In the genomic region with DNA sequence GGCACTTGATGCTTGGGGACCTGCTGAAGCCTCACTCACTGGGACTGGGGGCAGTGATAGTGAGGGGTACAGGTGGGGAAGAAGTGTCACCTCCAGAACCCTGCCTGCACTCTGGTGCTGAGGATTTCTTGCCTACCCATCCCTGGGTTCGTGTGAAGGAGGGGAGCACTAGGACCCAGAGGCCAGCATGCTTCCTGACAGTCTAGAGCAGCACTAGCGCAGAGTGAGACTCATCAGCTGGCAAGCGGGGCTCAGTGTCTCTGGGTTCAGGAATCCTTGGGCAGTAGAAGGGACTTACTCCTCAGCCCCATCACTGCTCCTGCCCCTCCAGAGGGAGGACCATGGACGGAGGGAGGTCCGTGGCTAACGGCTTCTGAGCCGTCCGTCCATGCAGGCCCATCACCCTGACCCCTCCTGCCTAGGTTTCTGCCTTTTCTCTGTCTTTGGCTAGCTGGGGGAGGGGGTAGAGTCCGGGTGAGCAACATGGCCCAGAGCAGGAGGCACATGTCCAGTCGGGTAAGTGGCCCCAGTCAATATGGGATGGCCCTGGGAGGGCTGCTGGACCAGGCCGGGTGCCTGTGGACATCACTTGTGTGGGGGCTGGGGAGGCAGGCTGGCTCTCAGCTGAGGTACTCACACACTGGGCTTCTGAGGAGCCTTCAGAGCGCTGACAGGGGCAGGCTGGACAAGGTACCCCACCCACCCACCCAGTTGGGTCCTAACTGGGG, we compare ENCODE assay signal across 8 mouse cellular contexts. TPM values are rescaled to one million over a fixed set of nuclear protein-coding genes. Genes with fewer than 3 reads are reported as not detected.
A peak's percentile ranks its signal among the peaks of the same experiment; 100 is the strongest.
DNase-seq lines count a peak whose midpoint lies in the region; ATAC-seq and TF ChIP-seq lines count a peak whose summit lies in the region.

No protein-coding gene starts in this region.

- H3K4me1 ChIP-seq in lung, embryonic 14.5 days (ENCODE audit: insufficient read depth): no peaks in the 10 kb centered on the region
- no peaks in the 10 kb centered on the region for H3K4me1 ChIP-seq in lung, adult 2 months (ENCODE audit: control insufficient read depth, insufficient read depth, low read length)
- H3K4me1 ChIP-seq in hindbrain, embryonic 12.5 days: peaks cover 22% of the 10 kb centered on the region
- peaks cover 14% of the 10 kb centered on the region for H3K4me1 ChIP-seq in limb, embryonic 13.5 days

- H3K4me2 ChIP-seq in lung, embryonic 14.5 days: peak overlapping the region; percentile 58
- H3K4me2 ChIP-seq in hindbrain, embryonic 12.5 days (replicated peaks): peak overlapping the region; percentile 68
- H3K4me2 ChIP-seq in limb, embryonic 13.5 days (replicated peaks): peak overlapping the region; percentile 67

- H3K27me3 ChIP-seq in lung, embryonic 14.5 days (ENCODE audit: insufficient read depth, low read length): no peaks in the 10 kb centered on the region
- no peaks in the 10 kb centered on the region for H3K27me3 ChIP-seq in hindbrain, embryonic 12.5 days
- H3K27me3 ChIP-seq in limb, embryonic 13.5 days: no peaks in the 10 kb centered on the region

- peaks cover 27% of the 10 kb centered on the region; the same call in 1 of the 2 replicates for H3K36me3 ChIP-seq in lung, embryonic 14.5 days (ENCODE audit: insufficient read depth)
- peaks cover 23% of the 10 kb centered on the region for H3K36me3 ChIP-seq in hindbrain, embryonic 12.5 days
- H3K36me3 ChIP-seq in limb, embryonic 13.5 days: peaks cover 37% of the 10 kb centered on the region

- H3K4me3 ChIP-seq in lung, embryonic 14.5 days (ENCODE audit: low read depth, low read length): peak overlapping the region; percentile 21; the same call in 1 of the 2 replicates
- no peak overlapping the region for H3K4me3 ChIP-seq in lung, adult 2 months (replicated peaks; ENCODE audit: extremely low read depth, low read depth, low read length)
- H3K4me3 ChIP-seq in hindbrain, embryonic 12.5 days: peak overlapping the region; percentile 45
- peak overlapping the region; percentile 36 for H3K4me3 ChIP-seq in limb, embryonic 13.5 days

- 15% methylated on average over 12 of the region's 12 CpGs for WGBS in lung, embryonic 14.5 days
- 41% methylated on average over 12 of the region's 12 CpGs for WGBS in lung, adult 2 months
- 14% methylated on average over 12 of the region's 12 CpGs for WGBS in hindbrain, embryonic 12.5 days
- 24% methylated on average over 12 of the region's 12 CpGs for WGBS in limb, embryonic 13.5 days

- TF ChIP-seq POLR2A in lung, adult 2 months (IDR thresholded peaks at IDR 0.05; ENCODE audit: borderline replicate concordance, extremely low read depth, low read depth, low read length): no peak

- TF ChIP-seq CTCF in lung, embryonic 14.5 days (IDR thresholded peaks at IDR 0.05; ENCODE audit: low read depth): no peak
- TF ChIP-seq CTCF in lung, adult 2 months (IDR thresholded peaks at IDR 0.05; ENCODE audit: insufficient read depth, low read length): no peak

- H3K9me3 ChIP-seq in lung, embryonic 14.5 days (ENCODE audit: low read depth, low read length): no peaks in the 10 kb centered on the region
- no peaks in the 10 kb centered on the region for H3K9me3 ChIP-seq in hindbrain, embryonic 12.5 days (replicated peaks)
- no peaks in the 10 kb centered on the region for H3K9me3 ChIP-seq in limb, embryonic 13.5 days

- peak overlapping the region; percentile 53 for H3K9ac ChIP-seq in lung, embryonic 14.5 days
- peak overlapping the region; percentile 74 for H3K9ac ChIP-seq in hindbrain, embryonic 12.5 days
- H3K9ac ChIP-seq in limb, embryonic 13.5 days: peak overlapping the region; percentile 68

- DNase-seq in lung, embryonic 14.5 days: peak; percentile 77
- no peak for DNase-seq in lung, adult 2 months
- DNase-seq in embryo, embryonic 9.5 days (ENCODE audit: extremely low spot score): peak; percentile 32
- peak; percentile 89 for DNase-seq in right cerebral cortex, adult 18-20 months
- DNase-seq in spleen, adult 12 weeks (ENCODE audit: low spot score): no peak
- no peak for DNase-seq in urinary bladder, postnatal 4 days (ENCODE audit: low spot score in 2 of 2)

- H3K27ac ChIP-seq in lung, embryonic 14.5 days (ENCODE audit: low read depth): no peak overlapping the region
- peak overlapping the region; percentile 69 for H3K27ac ChIP-seq in hindbrain, embryonic 12.5 days
- H3K27ac ChIP-seq in limb, embryonic 13.5 days: no peak overlapping the region

- peak; percentile 90 for ATAC-seq in lung, embryonic 14.5 days (ENCODE audit: insufficient read depth)
- peak; percentile 87 for ATAC-seq in hindbrain, embryonic 12.5 days (ENCODE audit: low FRiP score)
- ATAC-seq in limb, embryonic 13.5 days (ENCODE audit: low FRiP score, low read depth): peak; percentile 34; the same call in 1 of the 2 replicates

RNA-seq across cellular contexts. Expression of gene Dctn1, which starts 13.8 kb away (rescaled TPM):
- 91.6 and 94.1 TPM in 2 replicates for polyA plus RNA-seq in lung, embryonic 14.5 days (2014; fragmentation: Nextera tagmentation; extraction: Ambion mirVana)
- 146 and 155 TPM in 2 replicates for polyA plus RNA-seq in lung, adult 2 months (2012; rRNA removed)
- 158 and 168 TPM in 2 replicates for polyA plus RNA-seq in hindbrain, embryonic 12.5 days (2016; fragmentation: Nextera tagmentation; extraction: Ambion mirVana)
- polyA plus RNA-seq in limb, embryonic 13.5 days (2015; fragmentation: Nextera tagmentation; extraction: Ambion mirVana): 88.9 and 90.3 TPM in 2 replicates

RNA-seq across cellular contexts. Expression of gene 1700003E16Rik, which starts 23.4 kb away (rescaled TPM):
- 0.96 and 1.3 TPM in 2 replicates for polyA plus RNA-seq in lung, embryonic 14.5 days (2014; fragmentation: Nextera tagmentation; extraction: Ambion mirVana)
- 4.6 and 5.5 TPM in 2 replicates for polyA plus RNA-seq in lung, adult 2 months (2012; rRNA removed)
- 4.4 and 5.2 TPM in 2 replicates for polyA plus RNA-seq in hindbrain, embryonic 12.5 days (2016; fragmentation: Nextera tagmentation; extraction: Ambion mirVana)
- polyA plus RNA-seq in limb, embryonic 13.5 days (2015; fragmentation: Nextera tagmentation; extraction: Ambion mirVana): 3.7 and 3.8 TPM in 2 replicates

RNA-seq across cellular contexts. Expression of gene Wdr54, which starts 23.4 kb away (rescaled TPM):
- 5.6 and 8.5 TPM in 2 replicates for polyA plus RNA-seq in lung, embryonic 14.5 days (2014; fragmentation: Nextera tagmentation; extraction: Ambion mirVana)
- polyA plus RNA-seq in lung, adult 2 months (2012; rRNA removed): 5.3 and 6.9 TPM in 2 replicates
- 11.2 and 11.5 TPM in 2 replicates for polyA plus RNA-seq in hindbrain, embryonic 12.5 days (2016; fragmentation: Nextera tagmentation; extraction: Ambion mirVana)
- 6.9 and 7.4 TPM in 2 replicates for polyA plus RNA-seq in limb, embryonic 13.5 days (2015; fragmentation: Nextera tagmentation; extraction: Ambion mirVana)

RNA-seq across cellular contexts. Expression of gene Slc4a5, which starts 40.1 kb away (rescaled TPM):
- 0.61 and 0.64 TPM in 2 replicates for polyA plus RNA-seq in lung, embryonic 14.5 days (2014; fragmentation: Nextera tagmentation; extraction: Ambion mirVana)
- 56.7 and 62.3 TPM in 2 replicates for polyA plus RNA-seq in lung, adult 2 months (2012; rRNA removed)
- 5.0 and 6.1 TPM in 2 replicates for polyA plus RNA-seq in hindbrain, embryonic 12.5 days (2016; fragmentation: Nextera tagmentation; extraction: Ambion mirVana)
- 0.10 and 0.20 TPM in 2 replicates for polyA plus RNA-seq in limb, embryonic 13.5 days (2015; fragmentation: Nextera tagmentation; extraction: Ambion mirVana)

RNA-seq across cellular contexts. Expression of gene Rtkn, which starts 44.3 kb away (rescaled TPM):
- polyA plus RNA-seq in lung, embryonic 14.5 days (2014; fragmentation: Nextera tagmentation; extraction: Ambion mirVana): 22.7 and 26.7 TPM in 2 replicates
- polyA plus RNA-seq in lung, adult 2 months (2012; rRNA removed): 110 and 116 TPM in 2 replicates
- polyA plus RNA-seq in hindbrain, embryonic 12.5 days (2016; fragmentation: Nextera tagmentation; extraction: Ambion mirVana): 40.7 and 42.6 TPM in 2 replicates
- polyA plus RNA-seq in limb, embryonic 13.5 days (2015; fragmentation: Nextera tagmentation; extraction: Ambion mirVana): 64.7 and 74.1 TPM in 2 replicates

Comparison
In these comparisons a context has a peak if more than half of its experiments do, and no peak if none do; other contexts are left out.
1. DNase-seq: peak in lung, embryonic 14.5 days (single experiment), embryo, embryonic 9.5 days (single experiment) and right cerebral cortex, adult 18-20 months (single experiment); none in lung, adult 2 months (single experiment), spleen, adult 12 weeks (single experiment) and urinary bladder, postnatal 4 days (0 of 2).
2. ATAC-seq: peak in every context shown above with its lines; median percentile 90 in lung, embryonic 14.5 days; 87 in hindbrain, embryonic 12.5 days; 34 in limb, embryonic 13.5 days.
3. Peak in every context shown above with its lines, with median percentiles within 50 percentile points of each other: H3K4me2 ChIP-seq and H3K9ac ChIP-seq.